Mouse (Mus musculus): ENCODE measurements at regions not wholly inside any gene's neighbourhood (a gene's known extent, or its start where the extent isn't known, plus 50 kb on each side); places are given as distances from the start of the nearest gene placed in this dataset.

- DNase-seq (ENCODE audit: low spot score): no peak
Observed at GRCm38 (mm10) chr14:74358730-74359444, 281.8 kb upstream of the Htr2a start.

GRCm38 (mm10) chr14:74359663-74360552, 280.7 kb upstream of the Htr2a start:
- DNase-seq (ENCODE audit: low spot score): no peak

DNA sequence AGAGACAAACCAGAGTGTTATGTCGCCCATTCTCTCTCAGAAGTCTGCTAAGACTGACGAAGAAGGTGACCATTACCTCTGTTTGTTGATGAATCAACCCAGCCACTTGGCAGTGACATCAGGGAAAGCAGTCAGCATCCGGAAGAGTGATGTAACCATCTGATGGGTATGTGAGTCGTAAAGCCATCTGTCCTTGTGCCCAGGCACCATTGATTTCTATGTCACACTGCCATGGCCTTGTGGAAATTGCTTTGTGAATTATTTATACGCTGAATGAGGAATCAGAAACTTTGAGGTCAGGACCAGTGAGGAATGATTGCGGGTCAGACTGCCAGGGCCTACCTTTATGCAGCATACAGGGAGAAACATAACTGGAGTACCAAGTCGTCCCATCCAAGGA, 256.2 kb upstream of the Htr2a start:
- no peak for DNase-seq (ENCODE audit: low spot score)

- DNase-seq (ENCODE audit: low spot score): no peak
Observed at GRCm38 (mm10) chr14:74392419-74392818, 248.2 kb upstream of the Htr2a start.

GRCm38 (mm10) chr14:74397202-74397601, 243.4 kb upstream of the Htr2a start:
- no peak for DNase-seq (ENCODE audit: low spot score)

- no peak for DNase-seq (ENCODE audit: low spot score)
Observed at GRCm38 (mm10) chr14:74409441-74409840, 231.2 kb upstream of the Htr2a start.

GRCm38 (mm10) chr14:74428226-74428625, 212.4 kb upstream of the Htr2a start:
- no peak for DNase-seq (ENCODE audit: low spot score)

- no peak for DNase-seq (ENCODE audit: low spot score)
Observed at GRCm38 (mm10) chr14:74464027-74464682, 176.5 kb upstream of the Htr2a start.

DNA sequence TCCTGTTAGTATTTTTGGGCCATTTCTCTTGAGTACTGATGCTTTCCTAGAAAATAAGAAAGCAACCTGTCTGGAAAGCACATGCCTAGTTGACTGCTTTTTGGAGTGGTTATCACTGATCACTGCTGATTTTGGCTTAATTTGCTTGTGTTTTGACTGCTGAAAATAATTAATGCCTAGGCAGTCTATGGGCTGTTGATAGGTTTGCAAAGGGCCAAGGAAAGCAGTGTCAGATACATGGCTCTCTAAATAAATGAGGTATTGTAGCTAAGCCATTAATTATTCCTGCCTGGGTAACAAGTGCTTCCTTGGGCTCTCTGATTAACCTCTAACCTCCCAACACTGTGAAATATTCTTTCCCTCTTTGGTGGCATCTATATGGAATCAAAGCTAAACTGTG, 145.1 kb upstream of the Htr2a start:
- DNase-seq (ENCODE audit: low spot score): no peak

- no peak for DNase-seq (ENCODE audit: low spot score)
Observed at GRCm38 (mm10) chr14:74511521-74511920, 129.1 kb upstream of the Htr2a start.

GRCm38 (mm10) chr14:74516451-74516850, 124.2 kb upstream of the Htr2a start:
- DNase-seq (ENCODE audit: low spot score): no peak

DNA sequence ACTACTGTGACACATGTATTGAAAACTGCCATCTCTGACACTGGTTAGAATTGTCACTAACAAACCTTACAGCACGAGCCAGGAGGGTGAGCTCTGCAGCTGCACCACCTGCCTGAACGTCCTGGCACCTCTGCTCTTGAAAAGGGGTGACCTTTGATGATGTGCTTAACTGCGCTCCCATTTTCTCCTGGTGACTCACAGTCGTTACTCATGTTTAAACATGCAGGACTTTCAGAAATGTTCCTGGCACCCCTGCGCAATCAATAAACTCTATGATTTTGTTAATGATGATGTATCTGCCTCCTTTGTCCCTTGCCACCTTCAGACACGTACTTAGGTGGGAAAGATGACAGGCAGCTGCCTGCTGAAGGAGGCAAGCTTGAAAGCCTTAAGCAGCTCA, 121.1 kb upstream of the Htr2a start:
- no peak for DNase-seq (ENCODE audit: low spot score)

- DNase-seq (ENCODE audit: low spot score): no peak
Observed at GRCm38 (mm10) chr14:74521669-74522068, 119.0 kb upstream of the Htr2a start.

DNA sequence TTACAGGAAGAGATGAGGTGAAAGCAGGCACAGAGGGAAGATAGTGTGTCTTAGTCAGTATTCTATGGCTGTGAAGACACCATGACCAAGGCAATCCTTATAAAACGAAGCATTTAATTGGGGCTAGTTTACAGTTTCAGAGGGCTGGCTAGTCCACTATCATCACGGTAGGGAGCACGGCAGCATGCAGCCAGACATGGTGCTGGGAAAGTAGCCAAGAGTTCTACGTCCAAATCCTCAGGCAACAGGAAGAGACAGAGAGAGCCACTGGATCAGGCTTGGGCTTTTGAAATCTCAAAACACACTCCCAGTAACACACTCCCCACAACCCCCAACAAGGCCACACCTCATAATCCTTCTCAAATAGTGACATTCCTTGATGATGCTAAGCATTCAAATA, 113.4 kb upstream of the Htr2a start:
- no peak for DNase-seq (ENCODE audit: low spot score)

- no peak for DNase-seq (ENCODE audit: low spot score)
Observed at GRCm38 (mm10) chr14:74529368-74529951, 111.2 kb upstream of the Htr2a start.

DNA sequence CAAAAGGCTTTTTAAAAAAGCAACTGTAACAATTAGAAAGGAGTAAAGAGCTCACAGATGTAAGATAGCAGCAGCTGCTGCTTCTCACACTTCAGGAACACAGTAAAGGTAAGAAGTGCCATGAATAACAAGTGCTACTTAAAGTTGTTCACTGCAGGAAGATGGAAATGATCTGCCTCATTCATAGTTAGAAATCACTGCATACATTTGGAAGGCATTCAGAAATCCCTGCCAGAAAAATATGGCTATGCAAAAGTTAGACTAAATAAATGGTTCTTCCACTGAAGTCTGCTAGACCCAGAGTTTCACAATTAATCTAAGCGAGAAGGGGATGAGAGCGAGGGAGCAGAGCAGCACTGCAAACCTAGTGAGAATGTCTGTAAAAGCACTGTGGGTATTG, 102.5 kb upstream of the Htr2a start:
- DNase-seq (ENCODE audit: low spot score): no peak

DNA sequence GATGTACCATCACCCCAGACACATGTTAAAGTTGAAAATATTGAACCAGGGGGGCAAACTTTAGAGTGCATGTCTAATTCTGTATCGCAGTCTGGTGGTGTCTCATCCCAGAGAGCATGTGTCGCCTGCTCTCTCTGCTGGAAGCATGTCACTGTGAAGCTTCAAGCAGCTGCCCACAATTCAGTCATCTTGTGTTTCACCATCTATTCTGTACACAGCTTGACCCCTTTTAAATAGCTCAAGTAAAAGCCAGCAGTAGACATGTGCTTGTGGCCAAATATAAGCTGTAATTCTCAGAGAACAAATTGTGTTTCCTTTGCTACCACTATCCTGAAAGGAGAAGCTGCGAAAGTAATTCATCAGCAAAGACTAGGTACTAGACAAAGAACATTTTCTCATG, 96.6 kb upstream of the Htr2a start:
- DNase-seq (ENCODE audit: low spot score): no peak

- no peak for DNase-seq (ENCODE audit: low spot score)
Observed at GRCm38 (mm10) chr14:74551091-74551490, 89.5 kb upstream of the Htr2a start.

GRCm38 (mm10) chr14:74553636-74554035, 87.0 kb upstream of the Htr2a start:
- no peak for DNase-seq (ENCODE audit: low spot score)

GRCm38 (mm10) chr14:74558359-74558758, 82.3 kb upstream of the Htr2a start:
- DNase-seq (ENCODE audit: low spot score): no peak

Data from gastrocnemius, adult 18-20 months (tissue).